Mouse (Mus musculus) lung, embryonic 16.5 days (tissue): ENCODE measurements around the gene Stxbp6. TPM values are rescaled to one million over a fixed set of nuclear protein-coding genes. Genes with fewer than 3 reads are reported as not detected.
A peak's percentile ranks its signal among the peaks of the same experiment; 100 is the strongest.

ENCODE experiments used
- ATAC-seq: fragments of 200-750 bp; cut with Nextera tagmentation; 2 replicates; pipeline ENCODE4 v1.8.0; 2017; ENCODE audit warnings: low read depth, mild to moderate bottlenecking, moderate library complexity
- H3K27ac ChIP-seq: fragments of 300-500 bp; sonication (generic); 2 replicates; pipeline ENCODE4 v1.5.1; 2014; ENCODE audit warnings: mild to moderate bottlenecking, control low read depth, low read length
- H3K27me3 ChIP-seq: fragments of 300-500 bp; sonication (generic); 2 replicates; pipeline ENCODE4 v1.6.1; 2014; ENCODE audit warnings: low read depth, low read length, mixed read lengths; ENCODE audit not compliant: control insufficient read depth, insufficient read depth
- H3K36me3 ChIP-seq: fragments of 300-500 bp; sonication (generic); 2 replicates; pipeline ENCODE4 v1.6.1; 2014; ENCODE audit warnings: low read length; ENCODE audit not compliant: control insufficient read depth, insufficient read depth
- H3K4me1 ChIP-seq: fragments of 300-500 bp; sonication (generic); replicated peaks from 2 replicates; pipeline ENCODE4 v1.6.1; 2014; ENCODE audit warnings: low read length, mixed read lengths; ENCODE audit not compliant: control insufficient read depth, insufficient read depth
- H3K4me2 ChIP-seq: fragments of 300-500 bp; sonication (generic); 2 replicates; pipeline ENCODE4 v1.6.1; 2014; ENCODE audit warnings: low read depth, low read length, control low read depth
- H3K4me3 ChIP-seq: fragments of 300-500 bp; sonication (generic); 2 replicates; pipeline ENCODE4 v1.5.1; 2014; ENCODE audit warnings: mild to moderate bottlenecking, low read length, control low read depth
- H3K9ac ChIP-seq: fragments of 300-500 bp; sonication (generic); 2 replicates; pipeline ENCODE4 v1.6.1; 2014; ENCODE audit warnings: low read length, control low read depth
- H3K9me3 ChIP-seq: fragments of 300-500 bp; sonication (generic); 2 replicates; pipeline ENCODE4 v1.6.1; 2016; ENCODE audit warnings: low read length; ENCODE audit not compliant: control insufficient read depth
- WGBS: fragments of 180-500 bp; shearing (Covaris S2); extraction: QIAGEN DNeasy Blood & Tissue Kit; methylation state at CpG from one replicate; pipeline ENCODE4 v1.1.7; 2014; 5-methylcytosine and 5-hydroxymethylcytosine counted together
- polyA plus RNA-seq: library from polyadenylated mRNA; unstranded; fragments of >200 nt; fragmentation: Nextera tagmentation; extraction: Ambion mirVana; gene quantifications from 2 replicates; pipeline ENCODE4 v1.2.1, GENCODE M21; 2015

Gene Stxbp6
- polyA plus RNA-seq, 1 experiment from 2014 or later: 14.2 TPM

GRCm38 (mm10) chr12:45011006-45011405, 63.5 kb downstream of the Stxbp6 start:
- no peak overlapping the region for H3K4me3 ChIP-seq
- ATAC-seq: no peak
- no peaks in the 10 kb centered on the region for H3K27me3 ChIP-seq
- peaks cover 24% of the 10 kb centered on the region for H3K4me1 ChIP-seq
- no peak overlapping the region for H3K9ac ChIP-seq
- H3K27ac ChIP-seq: no peak overlapping the region
- H3K36me3 ChIP-seq: 0 out of 2 replicates have a peak, but pooled peaks cover 2% of the 10 kb centered on the region
- H3K9me3 ChIP-seq: no peaks in the 10 kb centered on the region
- no peak overlapping the region for H3K4me2 ChIP-seq

GRCm38 (mm10) chr12:45009984-45010611, 64.4 kb downstream of the Stxbp6 start:
- no peaks in the 10 kb centered on the region for H3K9me3 ChIP-seq
- no peak overlapping the region for H3K4me3 ChIP-seq
- no peaks in the 10 kb centered on the region for H3K27me3 ChIP-seq
- no peak overlapping the region for H3K9ac ChIP-seq
- peaks cover 25% of the 10 kb centered on the region for H3K4me1 ChIP-seq
- H3K4me2 ChIP-seq: no peak overlapping the region
- no peak for ATAC-seq
- WGBS: 84% methylated on average over 2 of the region's 2 CpGs
- H3K36me3 ChIP-seq: 0 out of 2 replicates have a peak, but pooled peaks cover 2% of the 10 kb centered on the region
- H3K27ac ChIP-seq: no peak overlapping the region

- Histone ChIP-seq H3K4me3 (no peak overlapping the region), H3K27me3 (no peaks in the 10 kb centered on the region), H3K9me3 (no peaks in the 10 kb centered on the region), H3K9ac (no peak overlapping the region), H3K36me3 (0 out of 2 replicates have a peak, but pooled peaks cover 2% of the 10 kb centered on the region), H3K4me2 (no peak overlapping the region), H3K4me1 (peaks cover 11% of the 10 kb centered on the region), H3K27ac (no peak overlapping the region; the same call in 1 of the 2 replicates)
- 38% methylated on average over 2 of the region's 2 CpGs for WGBS
- ATAC-seq: peak; percentile 79
Measured at GRCm38 (mm10) chr12:45006569-45006968, 67.9 kb downstream of the Stxbp6 start.

- no peak overlapping the region for H3K4me2 ChIP-seq
- H3K4me1 ChIP-seq: peaks cover 11% of the 10 kb centered on the region
- no peak overlapping the region for H3K9ac ChIP-seq
- H3K4me3 ChIP-seq: no peak overlapping the region
- no peaks in the 10 kb centered on the region for H3K9me3 ChIP-seq
- WGBS: 67% methylated on average over 4 of the region's 4 CpGs
- no peaks in the 10 kb centered on the region for H3K27me3 ChIP-seq
- peak overlapping the region; percentile 17; the same call in 1 of the 2 replicates for H3K27ac ChIP-seq
- 0 out of 2 replicates have a peak, but pooled peaks cover 2% of the 10 kb centered on the region for H3K36me3 ChIP-seq
- ATAC-seq: no peak
Measured at GRCm38 (mm10) chr12:45006049-45006448, 68.5 kb downstream of the Stxbp6 start.

- Histone ChIP-seq H3K4me2 (no peak overlapping the region), H3K27ac (no peak overlapping the region), H3K27me3 (no peaks in the 10 kb centered on the region), H3K4me3 (no peak overlapping the region), H3K4me1 (peaks cover 10% of the 10 kb centered on the region), H3K36me3 (no peaks in the 10 kb centered on the region), H3K9me3 (no peaks in the 10 kb centered on the region), H3K9ac (no peak overlapping the region)
- no peak for ATAC-seq
- 65% methylated on average over 1 of the region's 1 CpGs for WGBS
Measured at GRCm38 (mm10) chr12:45001996-45002395, 72.5 kb downstream of the Stxbp6 start.

GRCm38 (mm10) chr12:44997422-44997821, 77.1 kb downstream of the Stxbp6 start:
- Histone ChIP-seq H3K27me3 (no peaks in the 10 kb centered on the region), H3K4me1 (no peaks in the 10 kb centered on the region), H3K4me2 (no peak overlapping the region), H3K4me3 (no peak overlapping the region), H3K9ac (no peak overlapping the region), H3K36me3 (no peaks in the 10 kb centered on the region), H3K27ac (no peak overlapping the region), H3K9me3 (no peaks in the 10 kb centered on the region)
- ATAC-seq: no peak
- WGBS: 85% methylated on average over 4 of the region's 4 CpGs

- no peak overlapping the region for H3K4me2 ChIP-seq
- H3K9ac ChIP-seq: no peak overlapping the region
- no peaks in the 10 kb centered on the region for H3K9me3 ChIP-seq
- no peak for ATAC-seq
- 81% methylated on average over 3 of the region's 3 CpGs for WGBS
- H3K4me3 ChIP-seq: no peak overlapping the region
- no peaks in the 10 kb centered on the region for H3K27me3 ChIP-seq
- no peak overlapping the region for H3K27ac ChIP-seq
- no peaks in the 10 kb centered on the region for H3K36me3 ChIP-seq
- no peaks in the 10 kb centered on the region for H3K4me1 ChIP-seq
Measured at GRCm38 (mm10) chr12:44996897-44997296, 77.6 kb downstream of the Stxbp6 start.

- WGBS: 71% methylated on average over 2 of the region's 2 CpGs
- ATAC-seq: no peak
Measured at GRCm38 (mm10) chr12:44996274-44996673, 78.2 kb downstream of the Stxbp6 start.

GRCm38 (mm10) chr12:44993391-44993790, 81.1 kb downstream of the Stxbp6 start:
- Histone ChIP-seq H3K27ac (no peak overlapping the region), H3K4me1 (peaks cover 2% of the 10 kb centered on the region; the same call in 1 of the 2 replicates), H3K4me3 (no peak overlapping the region), H3K36me3 (no peaks in the 10 kb centered on the region), H3K9ac (no peak overlapping the region), H3K9me3 (no peaks in the 10 kb centered on the region), H3K4me2 (no peak overlapping the region), H3K27me3 (no peaks in the 10 kb centered on the region)
- WGBS: 56% methylated on average over 3 of the region's 3 CpGs
- ATAC-seq: peak; percentile 92

More at GRCm38 (mm10) chr12:44996274-44996673, 78.2 kb downstream of the Stxbp6 start:
- H3K27ac ChIP-seq: no peak overlapping the region
- H3K9me3 ChIP-seq: no peaks in the 10 kb centered on the region
- no peak overlapping the region for H3K4me3 ChIP-seq
- H3K4me2 ChIP-seq: no peak overlapping the region
- no peaks in the 10 kb centered on the region for H3K36me3 ChIP-seq
- H3K27me3 ChIP-seq: no peaks in the 10 kb centered on the region
- no peaks in the 10 kb centered on the region for H3K4me1 ChIP-seq
- H3K9ac ChIP-seq: no peak overlapping the region
